18 mouse cellular contexts compared by ENCODE assay signal in the genomic region with DNA sequence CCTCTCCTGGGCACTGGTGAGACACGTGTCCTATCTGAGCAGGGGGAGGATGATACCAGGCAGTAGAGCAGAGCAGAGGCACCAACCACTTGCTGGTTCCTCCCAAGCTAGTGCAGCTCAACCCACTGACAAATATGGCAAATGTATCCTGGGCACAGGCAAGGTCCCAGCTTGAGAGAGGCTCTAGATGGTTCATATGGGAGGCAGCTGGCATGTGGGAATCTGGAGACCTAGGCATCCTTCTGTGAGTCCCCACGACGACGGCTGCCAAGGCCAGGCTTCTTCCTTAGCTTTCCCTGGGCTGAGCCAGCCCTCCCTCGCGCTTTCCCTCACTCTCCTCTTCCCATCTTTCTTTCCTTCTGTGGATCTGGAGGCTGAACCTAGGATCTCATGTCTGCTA.
"Had no signal": no experiment of that assay in that cellular context is flagged by ENCODE, and none has a peak within 500 bp of the region (broad histone marks: within the 10 kb centered on the region; RNA-seq: fewer than 3 reads in every experiment).

No protein-coding gene starts in this region.

- H3K4me1 ChIP-seq: limb, embryonic 12.5 days had no signal

- H3K9me3 ChIP-seq: limb, embryonic 12.5 days; liver, embryonic 13.5 days; lung, embryonic 15.5 days; midbrain, embryonic 13.5 days; neural tube, embryonic 15.5 days had no signal

- H3K9ac ChIP-seq: limb, embryonic 12.5 days; liver, embryonic 13.5 days; liver, postnatal 0 days; lung, embryonic 15.5 days; midbrain, embryonic 13.5 days; neural tube, embryonic 15.5 days had no signal

- H3K4me3 ChIP-seq: limb, embryonic 12.5 days; liver, embryonic 13.5 days; lung, embryonic 15.5 days; midbrain, embryonic 13.5 days; neural tube, embryonic 15.5 days had no signal

- DNase-seq: kidney, adult 11 months; kidney, adult 9 months; kidney, postnatal 4 days; liver; liver, embryonic 13.5 days; liver, postnatal 0 days; lung, postnatal 14 days; right cerebral cortex, adult 18-20 months; right cerebral cortex, postnatal 25 days; thymus, adult 2 months; thymus, postnatal 25 days had no signal

- ATAC-seq: liver, postnatal 0 days; midbrain, embryonic 13.5 days had no signal

- H3K27me3 ChIP-seq: limb, embryonic 12.5 days; liver, embryonic 13.5 days; lung, embryonic 15.5 days; midbrain, embryonic 13.5 days; neural tube, embryonic 15.5 days had no signal

- H3K4me2 ChIP-seq: limb, embryonic 12.5 days; liver, embryonic 13.5 days; lung, embryonic 15.5 days; midbrain, embryonic 13.5 days; neural tube, embryonic 15.5 days had no signal

- H3K27ac ChIP-seq: kidney, postnatal 0 days; limb, embryonic 12.5 days; liver, embryonic 13.5 days; lung, embryonic 15.5 days; macrophage; midbrain, embryonic 13.5 days; neural tube, embryonic 15.5 days; stomach, postnatal 0 days had no signal
